Mouse (Mus musculus) neural tube, embryonic 10.5 days (tissue): Measurements from ENCODE around the gene Grip1.
A peak's percentile ranks its signal among the peaks of the same experiment; 100 is the strongest.
"Not testable (repeated sequence)": the region's sequence is repeated elsewhere in the genome, so short reads cannot be mapped to it uniquely, and the experiment has no call there.

Experiments used
- DNase-seq: peaks from one replicate; pipeline ENCODE4 v3.0.0-alpha.2; 2017; ENCODE audit warnings: low spot score; ENCODE audit errors: extremely low spot score

Gene Grip1

DNA sequence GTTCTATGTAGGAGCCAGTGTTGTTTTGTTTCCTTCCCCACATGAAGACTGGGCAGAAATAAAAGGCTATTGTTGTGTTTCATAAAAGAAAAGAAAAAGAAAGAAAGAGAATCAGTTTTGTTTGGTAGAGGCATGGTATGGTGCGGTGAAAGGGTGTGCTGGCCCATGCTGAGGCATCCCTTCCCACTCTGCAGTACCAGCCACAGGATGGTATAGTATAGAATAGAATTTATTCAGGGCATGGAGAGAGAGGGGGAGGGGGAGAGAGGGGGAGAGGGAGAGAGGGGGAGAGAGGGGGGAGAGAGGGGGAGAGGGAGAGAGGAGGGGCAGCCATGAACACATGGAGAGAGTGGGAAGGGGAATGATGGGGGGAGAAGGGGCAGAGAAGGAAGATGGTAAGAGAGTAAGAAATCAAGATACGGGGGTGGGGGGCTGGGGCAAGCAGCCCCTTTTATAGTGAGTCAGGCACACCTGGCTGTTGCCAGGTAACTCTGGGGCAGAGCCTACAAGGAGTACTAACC, 591.1 kb downstream of the Grip1 start:
- no peak for DNase-seq

DNA sequence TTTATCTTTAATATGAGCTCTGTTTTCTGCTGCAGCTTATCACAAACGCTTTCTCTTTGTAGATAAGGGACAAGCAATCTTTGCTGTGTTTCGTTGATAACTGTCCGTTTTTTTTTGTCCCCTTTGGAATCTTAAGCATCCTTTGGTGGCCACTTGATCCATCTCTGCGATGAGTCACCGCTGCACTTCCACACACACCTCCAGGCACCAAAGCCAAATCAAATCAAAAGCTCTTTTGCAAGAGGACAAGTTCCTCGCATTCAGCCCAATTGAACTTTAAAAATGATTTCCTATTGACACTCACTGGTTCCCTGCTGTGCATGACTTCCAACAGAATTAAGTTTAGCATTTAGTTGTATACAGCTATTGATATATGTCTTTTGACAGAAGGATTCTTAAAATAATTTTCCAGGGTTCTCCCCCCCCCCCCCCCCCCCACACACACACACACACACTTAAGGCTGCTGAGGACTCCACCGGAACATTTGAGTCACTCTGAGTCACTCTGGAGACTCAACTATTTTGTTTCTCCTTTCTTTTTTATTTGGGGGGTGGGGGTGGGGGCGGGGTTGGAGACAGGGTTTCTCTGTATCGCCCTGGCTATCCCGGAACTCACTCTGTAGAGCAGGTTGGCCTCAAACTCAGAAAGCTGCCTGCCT, 607.1 kb downstream of the Grip1 start:
- no peak for DNase-seq

DNA sequence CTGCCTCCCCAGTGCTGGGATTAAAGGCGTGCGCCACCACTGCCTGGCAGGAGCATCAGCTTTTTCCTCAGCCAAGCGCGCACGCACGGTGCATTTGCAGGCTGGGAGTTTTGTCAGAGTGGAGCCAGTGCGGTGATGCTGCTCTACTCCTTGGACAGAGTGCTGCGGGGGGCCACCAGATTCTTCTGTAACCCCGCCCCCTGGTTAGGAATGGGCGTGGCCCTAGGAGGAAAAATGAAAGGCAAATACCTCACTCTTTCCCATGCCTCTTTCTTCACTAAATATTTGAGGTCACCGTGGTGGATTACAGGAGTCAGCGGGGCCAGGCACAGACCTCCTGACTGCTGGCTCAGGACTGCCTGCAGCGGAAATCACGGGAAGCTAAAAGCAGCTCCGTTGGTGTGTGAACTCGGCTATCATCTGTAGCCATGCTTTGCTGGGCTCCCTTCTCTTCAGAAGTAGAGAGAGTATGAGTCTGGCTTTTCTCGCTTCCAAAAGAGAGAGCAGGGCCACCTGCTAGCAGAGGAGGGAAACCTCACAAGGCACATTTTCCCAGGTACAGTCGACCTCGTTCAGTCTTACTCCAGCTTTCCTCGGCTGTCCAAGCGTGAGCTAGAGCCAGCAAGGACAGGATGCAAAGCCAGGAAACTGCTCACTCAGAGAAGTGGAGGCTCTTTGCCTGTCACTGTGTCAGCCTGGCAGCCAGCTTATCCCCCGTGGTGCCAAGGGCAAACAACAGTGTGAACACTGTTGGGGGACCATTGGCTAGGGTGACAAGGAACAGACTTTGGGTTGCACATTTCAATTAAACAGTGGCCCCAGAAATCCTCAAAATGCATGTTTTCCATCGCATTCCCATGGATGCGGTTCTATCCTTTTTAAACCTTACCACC, 607.9 kb downstream of the Grip1 start:
- DNase-seq = no peak

DNA sequence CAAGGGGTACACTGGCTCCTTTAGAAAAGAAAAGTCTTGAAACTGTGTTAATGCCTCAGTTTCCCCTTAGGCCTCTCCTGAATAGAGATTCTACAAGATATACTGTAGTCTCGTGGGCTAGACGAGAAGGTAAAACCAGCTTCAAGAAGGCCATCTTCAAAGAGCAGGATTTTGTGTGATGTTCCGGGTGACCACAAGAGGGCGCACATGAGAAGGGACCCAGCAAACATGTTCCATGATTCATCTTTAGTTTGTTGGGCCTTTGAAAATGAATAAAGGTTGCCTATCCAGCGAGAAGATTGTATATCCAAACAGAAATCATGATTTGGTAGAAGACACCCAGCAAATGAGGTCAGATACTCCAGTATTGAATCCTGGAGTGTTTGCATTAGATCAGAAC, 610.8 kb downstream of the Grip1 start:
- DNase-seq = peak; percentile 59

DNA sequence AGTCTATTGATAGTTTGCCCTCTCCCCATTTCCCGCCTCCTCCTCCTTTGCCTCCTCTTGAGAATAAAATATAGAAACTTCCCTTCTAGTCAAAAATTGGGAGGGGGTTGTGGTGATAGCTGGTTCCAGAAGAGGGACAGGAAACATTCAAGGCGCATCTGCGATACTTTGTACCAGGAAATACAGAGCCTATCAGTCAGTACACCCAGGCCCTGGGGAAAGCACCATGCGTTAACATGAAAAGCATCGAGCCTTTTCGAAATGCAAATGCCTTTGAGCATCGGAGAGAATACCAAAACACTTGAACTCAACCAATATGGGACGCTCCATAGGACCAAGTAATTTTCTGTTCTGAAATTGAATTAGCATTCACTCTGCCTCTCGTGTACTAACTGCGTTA, 612.7 kb downstream of the Grip1 start:
- DNase-seq = no peak

DNA sequence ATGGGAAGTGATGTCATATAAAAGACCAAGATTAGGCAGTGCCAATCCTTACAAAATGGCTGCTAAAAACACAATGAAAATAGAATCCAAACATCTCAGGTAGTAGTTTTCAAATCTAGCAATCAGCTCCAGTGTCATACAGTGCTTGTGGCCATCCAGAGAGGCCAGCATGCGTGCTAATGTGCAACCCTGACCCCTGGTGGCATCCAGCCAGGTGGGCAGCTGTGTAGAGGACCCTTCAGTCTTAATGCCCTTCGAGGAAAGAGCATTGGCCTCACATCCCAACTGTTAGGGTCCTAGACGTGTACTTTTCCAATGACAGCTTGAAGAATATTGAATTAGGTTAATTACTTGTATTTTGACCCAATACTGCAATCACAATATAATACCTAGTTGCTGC, 624.2 kb downstream of the Grip1 start:
- no peak for DNase-seq

DNA sequence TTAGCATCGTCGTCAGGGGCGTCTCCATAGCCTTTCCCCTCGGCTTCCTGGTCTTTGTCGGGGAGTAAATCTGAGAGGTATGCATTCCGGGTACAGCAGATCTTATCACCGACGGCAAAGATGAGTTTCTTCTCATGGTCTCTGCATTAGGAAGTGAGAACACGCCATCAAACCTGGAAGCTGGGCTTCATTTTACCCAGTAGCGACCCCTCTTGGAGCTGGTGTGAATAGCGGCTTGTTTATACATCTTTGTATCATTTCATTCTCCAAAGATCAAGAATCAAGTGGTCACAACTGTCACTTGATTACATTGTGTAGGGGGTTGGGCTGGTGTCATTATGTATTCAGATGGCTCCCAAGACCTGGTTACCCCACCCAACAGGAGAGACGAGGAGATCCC, 638.9 kb downstream of the Grip1 start:
- DNase-seq = no peak

DNA sequence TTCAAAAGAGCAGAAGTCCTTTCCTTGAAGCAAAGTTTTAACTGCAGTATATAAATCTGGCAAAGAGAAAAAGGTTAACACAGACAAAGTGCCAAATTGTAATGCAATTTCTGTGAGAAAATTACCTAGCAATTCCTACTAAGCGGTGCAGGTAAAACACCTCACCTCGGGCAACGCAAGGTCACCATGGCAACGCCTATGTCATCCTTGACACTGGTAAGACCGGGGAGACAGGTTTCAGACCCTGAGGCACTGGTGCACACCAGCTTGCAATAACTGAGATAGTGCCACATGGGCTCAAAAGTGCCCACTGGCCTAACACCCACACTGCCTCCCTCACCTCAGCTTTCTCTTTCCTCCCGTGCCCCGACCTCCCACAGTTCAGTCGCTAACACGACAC, 641.5 kb downstream of the Grip1 start:
- DNase-seq = no peak

DNA sequence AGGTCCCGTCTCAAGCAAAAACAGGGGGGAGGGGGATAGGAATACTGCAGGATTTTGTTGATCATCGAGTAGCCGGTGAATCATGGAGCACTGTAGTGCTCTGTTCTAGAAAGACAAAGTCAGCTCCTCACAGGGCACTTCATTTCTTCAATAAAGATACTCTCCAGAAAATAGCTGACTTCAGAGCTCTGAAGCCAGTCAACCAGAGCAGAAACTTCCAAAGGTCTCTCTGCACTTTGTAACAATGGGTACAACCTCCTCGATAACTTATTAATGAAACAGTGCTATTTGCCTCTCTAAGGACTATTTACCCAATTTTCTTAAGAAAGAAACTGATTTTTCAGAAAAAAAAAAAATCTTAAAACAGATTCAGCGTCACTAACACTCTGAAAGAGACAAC, 642.1 kb downstream of the Grip1 start:
- no peak for DNase-seq

DNA sequence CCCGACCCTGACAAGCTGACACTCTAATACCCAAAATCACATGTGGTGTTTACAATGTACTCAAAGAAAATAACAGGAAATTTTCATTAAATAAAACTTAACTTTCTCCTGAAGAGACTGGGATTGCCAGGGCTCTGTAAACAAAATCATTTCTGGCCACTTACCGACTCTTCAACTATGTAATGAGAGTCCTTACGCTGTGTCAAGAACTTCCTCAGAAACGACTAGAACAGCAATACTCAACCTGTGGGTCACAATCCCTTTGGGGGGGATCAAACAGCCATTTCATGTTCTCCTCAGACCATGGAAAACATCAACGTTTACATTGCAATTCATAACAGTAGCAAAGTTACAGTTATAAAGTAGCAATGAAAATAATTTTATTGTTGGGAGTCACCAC, 643.9 kb downstream of the Grip1 start:
- DNase-seq = no peak

DNA sequence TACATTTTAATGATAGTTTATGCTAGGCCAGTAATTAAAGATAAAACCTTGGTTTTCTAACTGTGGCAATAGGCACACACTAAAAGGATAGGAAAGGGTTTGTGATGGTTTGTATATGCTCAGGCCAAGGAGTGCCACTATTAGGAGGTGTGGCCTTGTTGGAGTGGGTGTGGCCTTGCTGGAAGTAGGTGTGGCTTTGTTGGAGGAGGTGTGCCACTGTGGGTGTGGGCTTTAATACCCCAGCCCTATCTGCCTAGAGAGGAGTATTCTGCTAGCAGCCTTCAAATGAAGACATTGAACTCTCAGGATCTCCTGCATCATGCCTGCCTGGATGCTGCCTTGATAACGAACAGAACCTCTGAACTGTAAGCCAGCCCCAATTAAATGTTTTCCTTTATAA, 647.2 kb downstream of the Grip1 start:
- no peak for DNase-seq

DNA sequence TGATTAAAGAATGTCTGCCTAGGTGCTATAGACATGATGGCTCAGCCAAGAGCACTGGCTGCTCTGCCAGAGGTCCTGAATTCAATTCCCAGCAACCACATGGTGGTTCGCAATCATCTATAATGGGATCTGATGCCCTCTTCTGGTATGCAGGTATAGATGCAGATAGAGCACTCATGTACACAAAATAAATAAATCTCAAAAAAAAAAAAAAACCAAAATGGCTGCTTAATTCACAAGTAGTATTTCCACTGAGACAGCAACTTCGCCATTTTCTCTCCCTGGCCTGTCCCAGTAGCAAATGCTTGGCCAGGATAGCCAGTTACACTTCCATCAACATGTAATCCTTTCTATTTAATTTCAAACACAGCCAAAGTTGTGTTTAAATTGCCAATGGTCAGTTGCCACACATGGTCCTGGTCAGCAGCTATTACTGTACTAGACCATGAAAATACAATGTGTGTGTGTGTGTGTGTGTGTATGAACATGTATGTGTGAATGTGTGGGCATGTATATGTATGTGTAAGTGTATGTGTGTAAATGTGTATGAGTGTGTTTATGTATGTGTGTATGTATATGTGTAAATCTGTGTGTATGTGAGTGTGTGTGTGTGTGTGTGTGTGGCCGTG, 658.2 kb downstream of the Grip1 start:
- no peak for DNase-seq

DNA sequence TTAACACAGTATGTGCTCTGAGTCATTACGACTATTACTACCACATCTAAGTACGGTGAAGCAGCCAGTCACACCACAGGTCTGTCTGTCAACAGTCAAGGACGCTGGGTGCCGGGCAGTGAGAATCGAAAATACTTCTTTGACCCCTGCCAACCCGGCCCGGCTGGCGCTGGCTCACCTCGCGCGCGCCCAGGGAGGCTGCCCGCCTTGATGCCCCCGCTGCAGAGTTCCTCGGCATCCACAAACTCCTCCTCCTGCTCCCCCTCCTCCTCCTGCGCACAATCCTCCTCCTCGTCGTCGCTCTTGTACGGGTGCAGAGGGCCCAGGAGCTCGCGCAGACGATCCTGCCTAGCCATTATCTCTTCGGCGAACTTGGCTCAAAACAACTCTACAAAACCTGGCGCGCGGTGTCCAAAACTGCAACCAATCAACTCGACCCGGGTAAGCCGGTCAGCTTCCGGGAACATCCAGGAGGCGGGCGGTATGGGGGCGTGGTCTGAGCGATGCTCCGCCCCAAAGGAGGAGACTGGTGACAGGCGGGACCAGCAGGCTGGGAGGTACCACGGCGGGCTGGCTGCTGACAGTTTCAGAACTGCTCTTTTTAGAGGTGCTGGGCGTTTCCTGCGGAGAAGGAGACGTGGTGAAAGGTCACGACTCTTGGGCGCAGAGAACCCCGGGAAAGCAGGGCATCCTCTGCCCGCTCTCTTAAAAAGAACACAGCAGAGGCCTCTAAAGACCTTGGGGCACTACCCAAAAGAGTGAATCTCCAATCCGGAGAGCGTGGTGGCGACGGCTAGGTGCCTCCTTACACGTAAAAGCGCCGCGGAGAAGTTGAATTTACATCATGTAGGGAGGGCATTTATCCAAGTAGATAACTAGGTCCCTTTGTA, 659.1 kb downstream of the Grip1 start, which contains the start of gene Helb:
TSS of gene Helb (minus strand) at position 481 of the 890 bp plus-strand sequence.
- DNase-seq = peak; percentile 96

DNA sequence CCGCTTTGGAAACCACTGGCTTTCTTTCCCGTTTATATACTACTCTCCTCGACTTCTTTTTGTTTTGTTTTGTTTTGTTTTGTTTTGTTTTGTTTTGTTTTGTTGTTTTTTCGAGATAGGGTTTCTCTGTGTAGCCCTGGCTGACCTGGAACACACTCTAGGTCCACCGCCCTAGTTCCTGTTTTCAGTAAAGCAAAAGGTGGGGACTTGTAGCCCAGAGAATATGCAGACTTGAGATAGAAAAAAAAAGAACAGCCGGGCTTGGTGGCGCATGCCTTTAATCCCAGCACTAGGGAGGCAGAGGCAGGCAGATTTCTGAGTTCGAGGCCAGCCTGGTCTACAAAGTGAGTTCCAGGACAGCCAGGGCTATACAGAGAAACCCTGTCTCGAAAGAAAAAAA, 659.9 kb downstream of the Grip1 start:
- not testable (repeated sequence) for DNase-seq

DNA sequence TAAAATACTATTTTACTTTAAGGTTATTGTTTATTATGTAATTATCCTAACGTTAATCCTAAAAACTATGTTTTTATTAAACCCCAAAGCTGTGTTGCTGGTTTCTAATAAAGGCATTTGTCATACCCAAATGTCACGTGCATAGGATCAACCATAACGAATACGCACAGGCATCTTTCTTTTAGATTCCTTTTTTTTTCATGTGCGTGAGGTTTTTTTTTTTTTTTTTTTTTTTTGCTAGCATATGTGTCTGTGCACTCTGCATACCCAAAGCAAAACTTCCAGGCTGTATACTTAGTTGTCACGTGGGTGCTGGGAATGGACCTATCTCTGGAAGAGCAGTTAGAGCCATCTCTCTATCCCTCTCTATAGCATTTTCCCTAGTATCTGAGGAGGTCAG, 660.4 kb downstream of the Grip1 start:
- DNase-seq = no peak

DNA sequence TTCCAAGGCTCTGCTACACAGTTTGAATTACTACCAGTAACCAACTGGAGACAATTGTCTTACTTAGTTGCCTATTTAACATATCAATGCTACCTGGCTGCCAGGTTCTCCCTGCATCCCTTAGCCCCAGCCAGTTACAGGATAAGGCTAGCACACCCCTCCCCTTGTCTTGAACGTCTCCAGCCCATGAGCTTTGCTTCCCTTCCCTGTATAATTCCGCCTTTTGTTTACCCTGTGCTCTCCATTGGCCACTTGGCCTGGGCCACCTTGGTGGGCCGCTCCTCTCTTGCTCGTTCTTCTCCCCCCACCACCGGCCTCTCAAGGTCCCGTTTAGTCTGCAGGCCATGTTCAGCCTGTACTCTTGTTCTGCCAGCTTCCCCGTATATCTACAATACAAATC, 660.9 kb downstream of the Grip1 start:
- DNase-seq = no peak

DNA sequence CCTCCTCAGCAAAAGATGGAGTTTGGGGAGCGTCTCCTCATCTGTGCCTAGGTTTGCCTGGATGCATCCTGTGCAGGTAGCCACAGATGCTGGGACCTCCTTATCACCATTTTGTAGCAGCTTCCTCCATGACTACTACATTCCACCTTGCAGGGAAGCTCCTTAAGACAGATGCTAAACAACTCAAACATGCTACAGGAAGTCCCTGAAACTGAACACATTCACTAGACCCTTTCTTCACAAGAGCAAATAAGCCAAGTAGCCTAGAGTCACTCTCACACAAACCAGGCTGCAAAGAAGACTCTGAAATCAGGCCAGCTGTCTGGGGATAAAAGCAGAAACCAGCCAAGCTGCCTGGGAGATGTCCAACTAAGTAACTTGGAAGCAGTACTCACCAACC, 661.6 kb downstream of the Grip1 start:
- no peak for DNase-seq

DNA sequence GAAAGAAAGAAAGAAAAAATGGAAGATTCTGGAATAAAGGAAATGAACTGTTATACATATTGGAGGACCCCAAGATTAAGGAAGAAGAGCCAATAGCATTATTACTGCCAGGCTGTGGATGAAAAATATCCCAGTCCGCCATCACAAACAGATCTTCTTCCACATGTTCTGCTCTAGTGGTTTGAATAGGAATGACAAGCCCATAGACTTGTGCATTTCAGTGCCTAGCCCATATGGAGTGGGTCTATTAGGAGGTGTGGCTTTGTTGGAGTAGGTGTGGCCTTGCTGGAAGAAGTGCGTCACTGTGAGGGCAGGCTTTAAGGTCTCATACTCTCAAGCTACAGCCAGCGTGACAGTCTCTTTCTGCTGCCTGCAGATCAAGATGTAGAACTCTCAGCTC, 670.1 kb downstream of the Grip1 start:
- no peak for DNase-seq

DNA sequence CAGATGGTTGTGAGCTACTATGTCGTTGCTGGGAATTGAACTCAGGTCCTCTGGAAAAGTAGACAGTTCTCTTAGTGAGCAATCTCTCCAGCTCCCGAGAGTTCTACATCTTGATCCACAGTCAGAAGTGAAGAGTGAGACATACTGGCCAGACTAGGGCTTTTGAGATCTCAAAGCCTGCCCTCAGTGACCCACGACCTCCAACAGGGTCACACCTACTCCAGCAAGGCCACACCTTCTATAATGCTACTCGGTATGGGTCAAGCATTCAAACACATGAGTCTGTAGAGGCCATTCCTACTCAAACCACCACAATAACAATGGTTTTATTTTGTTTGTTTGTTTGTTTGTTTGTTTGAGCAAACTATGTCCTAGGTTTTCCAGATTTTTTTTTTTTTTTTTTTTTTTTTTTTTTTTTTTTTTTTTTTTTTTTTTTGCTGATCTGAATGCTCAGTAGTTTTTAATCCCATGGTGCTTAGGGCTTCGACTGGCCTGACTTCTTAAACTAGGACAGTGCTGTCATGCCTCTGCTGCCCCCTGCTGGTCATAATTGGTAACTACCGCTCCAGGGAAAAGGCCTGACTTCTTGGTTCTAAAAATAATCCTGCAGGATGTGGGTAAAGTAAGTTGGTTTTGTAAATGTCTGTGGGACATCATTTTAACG, 671.3 kb downstream of the Grip1 start:
- DNase-seq = peak; percentile 80

DNA sequence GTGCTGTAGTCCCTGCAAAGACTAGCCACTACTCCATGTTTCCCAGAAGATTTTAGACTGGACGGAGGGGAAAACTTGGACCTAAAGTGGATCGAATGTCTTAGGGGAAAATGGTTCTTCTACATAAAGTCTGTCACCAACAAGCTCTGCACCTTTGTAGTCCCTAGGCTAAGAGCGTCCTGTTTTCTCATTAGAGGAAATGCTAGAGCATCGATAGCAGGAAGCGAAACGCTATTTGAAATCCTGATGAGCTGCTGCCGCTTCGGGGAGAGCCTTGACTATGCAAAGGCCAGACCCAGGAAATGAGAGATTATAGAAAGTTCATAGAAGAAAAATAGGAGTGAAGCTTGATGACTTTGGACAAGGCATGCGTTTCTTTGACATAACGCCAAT, 671.8 kb downstream of the Grip1 start:
- no peak for DNase-seq
